Mouse (Mus musculus) E14TG2a.4 (cell line): ENCODE results near the gene Pop7.
A peak's percentile ranks its signal among the peaks of the same experiment; 100 is the strongest.

ENCODE experiments used
- H3K27me3 ChIP-seq: 2 replicates; pipeline ENCODE4 v1.6.1; 2014; ENCODE audit warnings: low read length, control low read depth; ENCODE audit not compliant: insufficient read depth
- H3K36me3 ChIP-seq: 2 replicates; pipeline ENCODE4 v1.6.1; 2014; ENCODE audit warnings: low read length, control low read depth; ENCODE audit not compliant: insufficient read depth
- H3K4me1 ChIP-seq: replicated peaks from 2 replicates; pipeline ENCODE4 v1.6.1; 2014; ENCODE audit warnings: low read depth, low read length, control low read depth
- H3K4me3 ChIP-seq: replicated peaks from 2 replicates; pipeline ENCODE4 v1.5.1; 2014; ENCODE audit warnings: mild to moderate bottlenecking, low read length
- H3K9me3 ChIP-seq: 2 replicates; pipeline ENCODE4 v1.6.1; 2014; ENCODE audit warnings: low read length, control low read depth
- CTCF ChIP-seq: conservative IDR thresholded peaks from 2 replicates; pipeline ENCODE4 v1.5.1; 2014; ENCODE audit warnings: low read length
- NANOG ChIP-seq: IDR thresholded peaks from 2 replicates; pipeline ENCODE4 v1.6.1; 2014; ENCODE audit warnings: borderline replicate concordance, low read length, mixed read lengths
- POU5F1 ChIP-seq: IDR thresholded peaks from 2 replicates; pipeline ENCODE4 v1.6.1; 2014; ENCODE audit warnings: low read length, borderline replicate concordance

The Pop7 gene

GRCm38 (mm10) chr5:137491559-137491958 is 10.8 kb downstream of the Pop7 start:
- TF ChIP-seq CTCF, result no peak
- TF ChIP-seq POU5F1, result no peak
- no peak for TF ChIP-seq NANOG

GRCm38 (mm10) chr5:137487616-137488015 is 14.7 kb downstream of the Pop7 start:
- H3K36me3 ChIP-seq, result no peaks in the 10 kb centered on the region
- peak; percentile 48 for TF ChIP-seq CTCF
- TF ChIP-seq POU5F1, result no peak
- TF ChIP-seq NANOG, result no peak
- no peak overlapping the region for H3K4me3 ChIP-seq
- H3K27me3 ChIP-seq, result peaks cover 35% of the 10 kb centered on the region
- H3K4me1 ChIP-seq, result peaks cover 19% of the 10 kb centered on the region
- H3K9me3 ChIP-seq, result no peaks in the 10 kb centered on the region

More at GRCm38 (mm10) chr5:137491559-137491958, 10.8 kb downstream of the Pop7 start:
- H3K27me3 ChIP-seq, result peaks cover 3% of the 10 kb centered on the region
- H3K9me3 ChIP-seq, result no peaks in the 10 kb centered on the region
- no peaks in the 10 kb centered on the region for H3K36me3 ChIP-seq
- H3K4me1 ChIP-seq, result peaks cover 8% of the 10 kb centered on the region
- no peak overlapping the region for H3K4me3 ChIP-seq

- no peaks in the 10 kb centered on the region for H3K9me3 ChIP-seq
- H3K4me3 ChIP-seq, result peak overlapping the region; percentile 69
- no peaks in the 10 kb centered on the region for H3K36me3 ChIP-seq
- H3K27me3 ChIP-seq, result peaks cover 38% of the 10 kb centered on the region
- peaks cover 25% of the 10 kb centered on the region for H3K4me1 ChIP-seq
- TF ChIP-seq CTCF, result no peak
- no peak for TF ChIP-seq POU5F1
- TF ChIP-seq NANOG, result no peak
Measured at GRCm38 (mm10) chr5:137485851-137486155, 16.5 kb downstream of the Pop7 start.

GRCm38 (mm10) chr5:137485071-137485850 is 17.1 kb downstream of the Pop7 start:
- Histone ChIP-seq H3K4me3 (peak overlapping the region; percentile 69), H3K9me3 (no peaks in the 10 kb centered on the region), H3K4me1 (peaks cover 25% of the 10 kb centered on the region), H3K27me3 (peaks cover 38% of the 10 kb centered on the region), H3K36me3 (no peaks in the 10 kb centered on the region)
- TF ChIP-seq NANOG, result no peak
- TF ChIP-seq POU5F1, result no peak
- no peak for TF ChIP-seq CTCF

GRCm38 (mm10) chr5:137481897-137482296 is 20.4 kb downstream of the Pop7 start:
- Histone ChIP-seq H3K4me1 (peaks cover 25% of the 10 kb centered on the region), H3K4me3 (no peak overlapping the region), H3K27me3 (peaks cover 38% of the 10 kb centered on the region), H3K9me3 (no peaks in the 10 kb centered on the region), H3K36me3 (no peaks in the 10 kb centered on the region)
- TF ChIP-seq CTCF (no peak), POU5F1 (no peak), NANOG (no peak)

- TF ChIP-seq CTCF, result peak; percentile 84
- TF ChIP-seq POU5F1, result no peak
- peaks cover 33% of the 10 kb centered on the region for H3K27me3 ChIP-seq
- no peaks in the 10 kb centered on the region for H3K9me3 ChIP-seq
- peaks cover 21% of the 10 kb centered on the region for H3K4me1 ChIP-seq
- H3K4me3 ChIP-seq, result no peak overlapping the region
- H3K36me3 ChIP-seq, result no peaks in the 10 kb centered on the region
Measured at GRCm38 (mm10) chr5:137481138-137481537, 21.2 kb downstream of the Pop7 start.

- no peaks in the 10 kb centered on the region for H3K9me3 ChIP-seq
- TF ChIP-seq CTCF (no peak), POU5F1 (no peak), NANOG (no peak)
- peaks cover 12% of the 10 kb centered on the region; the same call in 1 of the 2 replicates for H3K27me3 ChIP-seq
- H3K36me3 ChIP-seq, result no peaks in the 10 kb centered on the region
- peaks cover 5% of the 10 kb centered on the region for H3K4me1 ChIP-seq
- H3K4me3 ChIP-seq, result no peak within 1 kb of the TSS
Measured at GRCm38 (mm10) chr5:137476964-137477363, 25.4 kb downstream of the Pop7 start, which contains the start of gene Zan. Gene Zan (minus strand): TSS chr5:137477064.

- no peaks in the 10 kb centered on the region for H3K4me1 ChIP-seq
- H3K27me3 ChIP-seq, result peaks cover 15% of the 10 kb centered on the region
- no peaks in the 10 kb centered on the region for H3K36me3 ChIP-seq
- H3K9me3 ChIP-seq, result peaks cover 7% of the 10 kb centered on the region
- H3K4me3 ChIP-seq, result no peak overlapping the region
- TF ChIP-seq CTCF, result no peak
- TF ChIP-seq POU5F1, result no peak
- no peak for TF ChIP-seq NANOG
Measured at GRCm38 (mm10) chr5:137474351-137474750, 28.0 kb downstream of the Pop7 start.

- TF ChIP-seq CTCF, result no peak
- TF ChIP-seq NANOG, result no peak
- no peak for TF ChIP-seq POU5F1
- Histone ChIP-seq H3K36me3 (no peaks in the 10 kb centered on the region), H3K4me1 (no peaks in the 10 kb centered on the region), H3K27me3 (peaks cover 15% of the 10 kb centered on the region), H3K9me3 (peaks cover 17% of the 10 kb centered on the region), H3K4me3 (no peak overlapping the region)
Measured at GRCm38 (mm10) chr5:137472252-137472904, 29.9 kb downstream of the Pop7 start.
